Mouse (Mus musculus) small intestine, adult 2 months (tissue): Measurements from ENCODE around the gene C1s1.
A peak's percentile ranks its signal among the peaks of the same experiment; 100 is the strongest.

Source experiments
- CTCF ChIP-seq: fragments of 200-500 bp; IDR thresholded peaks from 2 replicates; pipeline ENCODE4 v1.5.1; 2012; ENCODE audit warnings: low read depth, mild to moderate bottlenecking, control low read depth, inconsistent platforms, low read length, moderate library complexity, mixed read lengths; ENCODE audit not compliant: insufficient replicate concordance, insufficient read length; ENCODE audit errors: extremely low read depth
- POLR2A ChIP-seq: fragments of 200-500 bp; IDR thresholded peaks from 2 replicates; pipeline ENCODE4 v1.6.1; 2012; ENCODE audit warnings: low read depth, mild to moderate bottlenecking, control low read depth, inconsistent platforms, low read length, moderate library complexity

GRCm38 (mm10) chr6:124481571-124481970 lies 60.6 kb downstream of the C1s1 start:
- TF ChIP-seq CTCF (peak; percentile 51; the same call in 1 of the 2 replicates), POLR2A (no peak)
